Mouse (Mus musculus) embryonic facial prominence, embryonic 13.5 days (tissue): Measurements from ENCODE around the gene Gnat3. TPM values are rescaled to one million over a fixed set of nuclear protein-coding genes. Genes with fewer than 3 reads are reported as not detected.

ENCODE experiments used
- ATAC-seq: fragments of 200-750 bp; cut with Nextera tagmentation; 2 replicates; pipeline ENCODE4 v1.8.0; 2017; ENCODE audit warnings: low read depth; ENCODE audit not compliant: insufficient number of reproducible peaks, insufficient read depth, low FRiP score, low TSS enrichment
- H3K27ac ChIP-seq: fragments of 300-500 bp; sonication (generic); 2 replicates; pipeline ENCODE4 v1.5.1; 2015; ENCODE audit warnings: moderate library complexity, mild to moderate bottlenecking, inconsistent platforms
- H3K27me3 ChIP-seq: fragments of 300-500 bp; sonication (generic); 2 replicates; pipeline ENCODE4 v1.6.1; 2015; ENCODE audit warnings: mild to moderate bottlenecking, inconsistent platforms
- H3K36me3 ChIP-seq: fragments of 300-500 bp; sonication (generic); 2 replicates; pipeline ENCODE4 v1.6.1; 2015; ENCODE audit warnings: mild to moderate bottlenecking, inconsistent platforms
- H3K4me1 ChIP-seq: fragments of 300-500 bp; sonication (generic); 2 replicates; pipeline ENCODE4 v1.6.1; 2015; ENCODE audit warnings: inconsistent platforms
- H3K4me2 ChIP-seq: fragments of 300-500 bp; sonication (generic); 2 replicates; pipeline ENCODE4 v1.6.1; 2015; ENCODE audit warnings: moderate library complexity, mild to moderate bottlenecking, inconsistent platforms
- H3K4me3 ChIP-seq: fragments of 300-500 bp; sonication (generic); 2 replicates; pipeline ENCODE4 v1.5.1; 2015; ENCODE audit warnings: mild to moderate bottlenecking, inconsistent platforms
- H3K9ac ChIP-seq: fragments of 300-500 bp; sonication (generic); 2 replicates; pipeline ENCODE4 v1.6.1; 2015; ENCODE audit warnings: mild to moderate bottlenecking, inconsistent platforms
- H3K9me3 ChIP-seq: fragments of 300-500 bp; sonication (generic); 2 replicates; pipeline ENCODE4 v1.6.1; 2016; ENCODE audit warnings: inconsistent platforms
- WGBS: fragments of 180-500 bp; shearing (Covaris S2); methylation state at CpG from one replicate; pipeline ENCODE4 v1.1.7; 2015; ENCODE audit warnings: mixed read lengths; 5-methylcytosine and 5-hydroxymethylcytosine counted together
- polyA plus RNA-seq: library from polyadenylated mRNA; unstranded; fragments of >200 nt; fragmentation: Nextera tagmentation; extraction: Ambion mirVana; gene quantifications from 2 replicates; pipeline ENCODE4 v1.2.1, GENCODE M21; 2015

Gene Gnat3
- polyA plus RNA-seq, 1 experiment from 2014 or later = not detected

GRCm38 (mm10) chr5:17980501-17981121, 18.3 kb downstream of the Gnat3 start:
- 84% methylated on average over 5 of the region's 5 CpGs for WGBS
- Histone ChIP-seq H3K4me1 (no peaks in the 10 kb centered on the region), H3K27me3 (no peaks in the 10 kb centered on the region), H3K9me3 (no peaks in the 10 kb centered on the region), H3K4me2 (no peak overlapping the region), H3K4me3 (no peak overlapping the region), H3K9ac (no peak overlapping the region), H3K27ac (no peak overlapping the region), H3K36me3 (no peaks in the 10 kb centered on the region)
- ATAC-seq = no peak

- ATAC-seq = no peak
- WGBS = 62% methylated on average over 4 of the region's 4 CpGs
- H3K27ac ChIP-seq = no peak overlapping the region
- no peak overlapping the region for H3K4me2 ChIP-seq
- no peak overlapping the region for H3K4me3 ChIP-seq
- no peaks in the 10 kb centered on the region for H3K9me3 ChIP-seq
- H3K36me3 ChIP-seq = no peaks in the 10 kb centered on the region
- H3K4me1 ChIP-seq = no peaks in the 10 kb centered on the region
- H3K27me3 ChIP-seq = no peaks in the 10 kb centered on the region
- H3K9ac ChIP-seq = no peak overlapping the region
These were observed 20.4 kb downstream of the Gnat3 start for GRCm38 (mm10) chr5:17982770-17983169.

- H3K27ac ChIP-seq = no peak overlapping the region
- no peaks in the 10 kb centered on the region for H3K9me3 ChIP-seq
- H3K9ac ChIP-seq = no peak overlapping the region
- H3K27me3 ChIP-seq = no peaks in the 10 kb centered on the region
- no peaks in the 10 kb centered on the region for H3K4me1 ChIP-seq
- H3K36me3 ChIP-seq = no peaks in the 10 kb centered on the region
- no peak overlapping the region for H3K4me2 ChIP-seq
- 78% methylated on average over 3 of the region's 3 CpGs for WGBS
- H3K4me3 ChIP-seq = no peak overlapping the region
- no peak for ATAC-seq
These were observed 22.2 kb downstream of the Gnat3 start for GRCm38 (mm10) chr5:17984522-17984921.

- no peaks in the 10 kb centered on the region for H3K9me3 ChIP-seq
- WGBS = 61% methylated on average over 3 of the region's 3 CpGs
- ATAC-seq = no peak
- no peak overlapping the region for H3K9ac ChIP-seq
- no peak overlapping the region for H3K4me3 ChIP-seq
- H3K27me3 ChIP-seq = no peaks in the 10 kb centered on the region
- no peak overlapping the region for H3K27ac ChIP-seq
- no peaks in the 10 kb centered on the region for H3K36me3 ChIP-seq
- H3K4me1 ChIP-seq = no peaks in the 10 kb centered on the region
- H3K4me2 ChIP-seq = no peak overlapping the region
These were observed 24.3 kb downstream of the Gnat3 start for GRCm38 (mm10) chr5:17986611-17987010.

GRCm38 (mm10) chr5:17990618-17991017, 28.3 kb downstream of the Gnat3 start:
- Histone ChIP-seq H3K9me3 (no peaks in the 10 kb centered on the region), H3K27ac (no peak overlapping the region), H3K4me3 (no peak overlapping the region), H3K4me2 (no peak overlapping the region), H3K9ac (no peak overlapping the region), H3K27me3 (no peaks in the 10 kb centered on the region), H3K4me1 (no peaks in the 10 kb centered on the region), H3K36me3 (no peaks in the 10 kb centered on the region)
- no peak for ATAC-seq
- WGBS = 70% methylated on average over 6 of the region's 6 CpGs

GRCm38 (mm10) chr5:17999570-17999969, 37.2 kb downstream of the Gnat3 start:
- no peaks in the 10 kb centered on the region for H3K27me3 ChIP-seq
- no peaks in the 10 kb centered on the region for H3K9me3 ChIP-seq
- no peak overlapping the region for H3K27ac ChIP-seq
- no peak overlapping the region for H3K4me2 ChIP-seq
- ATAC-seq = no peak
- H3K9ac ChIP-seq = no peak overlapping the region
- H3K36me3 ChIP-seq = no peaks in the 10 kb centered on the region
- no peaks in the 10 kb centered on the region for H3K4me1 ChIP-seq
- no peak overlapping the region for H3K4me3 ChIP-seq
- WGBS = 64% methylated on average over 2 of the region's 2 CpGs

- WGBS = 72% methylated on average over 6 of the region's 6 CpGs
- Histone ChIP-seq H3K36me3 (no peaks in the 10 kb centered on the region), H3K4me1 (no peaks in the 10 kb centered on the region), H3K27me3 (no peaks in the 10 kb centered on the region), H3K27ac (no peak overlapping the region), H3K9ac (no peak overlapping the region), H3K9me3 (no peaks in the 10 kb centered on the region), H3K4me3 (no peak overlapping the region), H3K4me2 (no peak overlapping the region)
- ATAC-seq = no peak
These were observed 37.8 kb downstream of the Gnat3 start for GRCm38 (mm10) chr5:18000185-18000584.

GRCm38 (mm10) chr5:18001646-18002045, 39.3 kb downstream of the Gnat3 start:
- Histone ChIP-seq H3K27me3 (no peaks in the 10 kb centered on the region), H3K4me2 (no peak overlapping the region), H3K4me3 (no peak overlapping the region), H3K9me3 (no peaks in the 10 kb centered on the region), H3K27ac (no peak overlapping the region), H3K4me1 (no peaks in the 10 kb centered on the region), H3K36me3 (no peaks in the 10 kb centered on the region), H3K9ac (no peak overlapping the region)
- ATAC-seq = no peak
- 32% methylated on average over 4 of the region's 4 CpGs for WGBS

- no peak overlapping the region for H3K4me3 ChIP-seq
- no peaks in the 10 kb centered on the region for H3K36me3 ChIP-seq
- no peak for ATAC-seq
- no peaks in the 10 kb centered on the region for H3K27me3 ChIP-seq
- 84% methylated on average over 6 of the region's 6 CpGs for WGBS
- H3K9me3 ChIP-seq = no peaks in the 10 kb centered on the region
- no peak overlapping the region for H3K9ac ChIP-seq
- no peak overlapping the region for H3K4me2 ChIP-seq
- no peak overlapping the region for H3K27ac ChIP-seq
- H3K4me1 ChIP-seq = no peaks in the 10 kb centered on the region
These were observed 41.3 kb downstream of the Gnat3 start for GRCm38 (mm10) chr5:18003675-18004074.

- H3K4me3 ChIP-seq = no peak overlapping the region
- H3K9ac ChIP-seq = no peak overlapping the region
- H3K4me2 ChIP-seq = no peak overlapping the region
- H3K9me3 ChIP-seq = no peaks in the 10 kb centered on the region
- WGBS = 54% methylated on average over 3 of the region's 3 CpGs
- no peaks in the 10 kb centered on the region for H3K36me3 ChIP-seq
- H3K27me3 ChIP-seq = no peaks in the 10 kb centered on the region
- H3K27ac ChIP-seq = no peak overlapping the region
- no peaks in the 10 kb centered on the region for H3K4me1 ChIP-seq
- ATAC-seq = no peak
These were observed 42.7 kb downstream of the Gnat3 start for GRCm38 (mm10) chr5:18004824-18005611.

- H3K27ac ChIP-seq = no peak overlapping the region
- H3K9me3 ChIP-seq = no peaks in the 10 kb centered on the region
- H3K9ac ChIP-seq = no peak overlapping the region
- no peak overlapping the region for H3K4me2 ChIP-seq
- H3K36me3 ChIP-seq = no peaks in the 10 kb centered on the region
- H3K4me1 ChIP-seq = no peaks in the 10 kb centered on the region
- H3K4me3 ChIP-seq = no peak overlapping the region
- ATAC-seq = no peak
- 85% methylated on average over 2 of the region's 2 CpGs for WGBS
- no peaks in the 10 kb centered on the region for H3K27me3 ChIP-seq
These were observed 43.8 kb downstream of the Gnat3 start for GRCm38 (mm10) chr5:18006157-18006556.

GRCm38 (mm10) chr5:18007067-18007466, 44.7 kb downstream of the Gnat3 start:
- Histone ChIP-seq H3K27ac (no peak overlapping the region), H3K27me3 (no peaks in the 10 kb centered on the region), H3K4me1 (no peaks in the 10 kb centered on the region), H3K36me3 (no peaks in the 10 kb centered on the region), H3K4me2 (no peak overlapping the region), H3K4me3 (no peak overlapping the region), H3K9me3 (no peaks in the 10 kb centered on the region), H3K9ac (no peak overlapping the region)
- no peak for ATAC-seq
